Mouse (Mus musculus) thymus, adult 2 months (tissue): ENCODE data around the gene Dusp10.

ENCODE experiments used
- CTCF ChIP-seq: fragments of 200-500 bp; IDR thresholded peaks from 2 replicates; pipeline ENCODE4 v1.5.1; 2012; ENCODE audit warnings: mild to moderate bottlenecking, control low read depth, low read length, moderate library complexity, borderline replicate concordance; ENCODE audit not compliant: control insufficient read depth, poor library complexity, insufficient read depth; ENCODE audit errors: extremely low read depth
- POLR2A ChIP-seq: fragments of 200-500 bp; IDR thresholded peaks from 2 replicates; pipeline ENCODE4 v1.6.1; 2012; ENCODE audit warnings: mild to moderate bottlenecking, low read length, control low read depth, moderate library complexity; ENCODE audit not compliant: control insufficient read depth, poor library complexity, insufficient read depth; ENCODE audit errors: extremely low read depth

GRCm38 (mm10) chr1:184068971-184069370 lies 55.9 kb downstream of the Dusp10 start:
- TF ChIP-seq CTCF (no peak), POLR2A (no peak)
